In genomic region chr16:89537349-89537748, GRCm38 (mm10) we compare ENCODE assay signal across 23 mouse cellular contexts. TPM values are rescaled to one million over a fixed set of nuclear protein-coding genes. Genes with fewer than 3 reads are reported as not detected.
DNase-seq lines count a peak whose midpoint lies in the region; ATAC-seq and TF ChIP-seq lines count a peak whose summit lies in the region.
"Had no signal": no experiment of that assay in that cellular context is flagged by ENCODE, and none has a peak within 500 bp of the region (broad histone marks: within the 10 kb centered on the region; RNA-seq: fewer than 3 reads in every experiment).

No protein-coding gene starts in this region.

- 67% methylated on average over 6 of the region's 6 CpGs for WGBS in forebrain, embryonic 14.5 days
- WGBS in forebrain, embryonic 11.5 days, result 94% methylated on average over 6 of the region's 6 CpGs
- 36% methylated on average over 6 of the region's 6 CpGs for WGBS in forebrain, postnatal 0 days
- 48% methylated on average over 6 of the region's 6 CpGs for WGBS in forebrain, embryonic 15.5 days

- no peak overlapping the region for H3K4me2 ChIP-seq in forebrain, embryonic 14.5 days (ENCODE audit: low read length)
- H3K4me2 ChIP-seq in forebrain, embryonic 11.5 days (ENCODE audit: low read depth, low read length, severe bottlenecking), result no peak overlapping the region
- H3K4me2 ChIP-seq in forebrain, postnatal 0 days (ENCODE audit: low read depth), result no peak overlapping the region
- H3K4me2 ChIP-seq in forebrain, embryonic 15.5 days (replicated peaks), result no peak overlapping the region
- H3K4me2 ChIP-seq: embryonic facial prominence, embryonic 12.5 days; forebrain, embryonic 12.5 days had no signal

- H3K36me3 ChIP-seq in forebrain, embryonic 14.5 days (ENCODE audit: control insufficient read depth, insufficient read depth, low read length), result no peaks in the 10 kb centered on the region
- no peaks in the 10 kb centered on the region for H3K36me3 ChIP-seq in forebrain, embryonic 11.5 days (ENCODE audit: control insufficient read depth, insufficient read depth, low read length)
- H3K36me3 ChIP-seq in forebrain, postnatal 0 days (ENCODE audit: insufficient read depth), result no peaks in the 10 kb centered on the region
- no peaks in the 10 kb centered on the region for H3K36me3 ChIP-seq in forebrain, embryonic 15.5 days
- H3K36me3 ChIP-seq: embryonic facial prominence, embryonic 10.5 days; embryonic facial prominence, embryonic 12.5 days; forebrain, embryonic 12.5 days; G1E had no signal

- no peak for ATAC-seq in forebrain, embryonic 14.5 days
- ATAC-seq in forebrain, embryonic 11.5 days (replicated peaks; ENCODE audit: low FRiP score), result no peak
- peak; percentile 50; the same call in 1 of the 2 replicates for ATAC-seq in forebrain, postnatal 0 days
- ATAC-seq in forebrain, embryonic 15.5 days (replicated peaks), result no peak
- ATAC-seq: activated CD4-positive, CD25-positive, alpha-beta regulatory T cell, adult 4 months; CD4-positive, CD25-positive, alpha-beta regulatory T cell, adult 4 months; Patski had no signal

- TF ChIP-seq CTCF in forebrain, postnatal 0 days (IDR thresholded peaks at IDR 0.05; ENCODE audit: low read depth), result no peak
- TF ChIP-seq CTCF in brain, embryonic 14.5 days (IDR thresholded peaks at IDR 0.05; ENCODE audit: borderline replicate concordance, extremely low read depth, insufficient read depth, insufficient read length), result no peak

- no peak overlapping the region for H3K27ac ChIP-seq in forebrain, embryonic 14.5 days (ENCODE audit: low read depth, low read length)
- H3K27ac ChIP-seq in forebrain, embryonic 11.5 days (ENCODE audit: low read depth, low read length), result no peak overlapping the region
- H3K27ac ChIP-seq in forebrain, postnatal 0 days (ENCODE audit: low read depth, low read length), result no peak overlapping the region
- H3K27ac ChIP-seq in forebrain, embryonic 15.5 days (replicated peaks), result no peak overlapping the region
- H3K27ac ChIP-seq: embryonic facial prominence, embryonic 10.5 days; embryonic facial prominence, embryonic 12.5 days; forebrain, embryonic 12.5 days had no signal

- peaks cover 6% of the 10 kb centered on the region; the same call in 1 of the 2 replicates for H3K4me1 ChIP-seq in forebrain, embryonic 14.5 days (ENCODE audit: control insufficient read depth, insufficient read depth, low read length)
- no peaks in the 10 kb centered on the region for H3K4me1 ChIP-seq in forebrain, embryonic 11.5 days (replicated peaks; ENCODE audit: control insufficient read depth, insufficient read depth, low read length)
- H3K4me1 ChIP-seq in forebrain, postnatal 0 days (ENCODE audit: insufficient read depth), result no peaks in the 10 kb centered on the region
- peaks cover 18% of the 10 kb centered on the region for H3K4me1 ChIP-seq in forebrain, embryonic 15.5 days
- H3K4me1 ChIP-seq: embryonic facial prominence, embryonic 10.5 days; embryonic facial prominence, embryonic 12.5 days had no signal

- no peaks in the 10 kb centered on the region for H3K27me3 ChIP-seq in forebrain, embryonic 14.5 days (replicated peaks; ENCODE audit: control insufficient read depth, insufficient read depth, low read length)
- no peaks in the 10 kb centered on the region for H3K27me3 ChIP-seq in forebrain, embryonic 11.5 days (ENCODE audit: control insufficient read depth, insufficient read depth, low read length)
- no peaks in the 10 kb centered on the region for H3K27me3 ChIP-seq in forebrain, postnatal 0 days (ENCODE audit: insufficient read depth, low read length)
- H3K27me3 ChIP-seq in forebrain, embryonic 15.5 days, result no peaks in the 10 kb centered on the region
- H3K27me3 ChIP-seq: CH12.LX; embryonic facial prominence, embryonic 12.5 days; forebrain, embryonic 12.5 days; Patski had no signal

- DNase-seq in forebrain, embryonic 14.5 days (ENCODE audit: low spot score), result peak; percentile 37
- DNase-seq in forebrain, embryonic 11.5 days (ENCODE audit: low spot score), result no peak
- DNase-seq in forebrain, postnatal 0 days, result no peak
- DNase-seq in brain, embryonic 14.5 days (ENCODE audit: low read depth), result peak; percentile 61
- DNase-seq: adrenal gland, adult 8-10 months; adrenal gland, postnatal 14 days; adrenal gland, postnatal 36 days; B cell, adult 2 months; cerebellum, adult 11 months; cerebellum, adult 18-20 months; cerebellum, adult 8-10 months; cerebellum, postnatal 25 days had no signal

- TF ChIP-seq POLR2A in brain, embryonic 14.5 days (IDR thresholded peaks at IDR 0.05; ENCODE audit: borderline replicate concordance, extremely low read depth, insufficient read depth, insufficient read length, poor library complexity, severe bottlenecking), result no peak

- H3K9ac ChIP-seq in forebrain, embryonic 14.5 days (ENCODE audit: low read length), result no peak overlapping the region
- H3K9ac ChIP-seq in forebrain, embryonic 11.5 days (ENCODE audit: low read length), result no peak overlapping the region
- H3K9ac ChIP-seq in forebrain, postnatal 0 days, result no peak overlapping the region
- no peak overlapping the region for H3K9ac ChIP-seq in forebrain, embryonic 15.5 days (replicated peaks)
- H3K9ac ChIP-seq: embryonic facial prominence, embryonic 12.5 days; forebrain, embryonic 12.5 days had no signal

- no peak overlapping the region for H3K4me3 ChIP-seq in forebrain, embryonic 14.5 days (ENCODE audit: low read depth, low read length)
- no peak overlapping the region for H3K4me3 ChIP-seq in forebrain, embryonic 11.5 days (ENCODE audit: low read depth, low read length)
- no peak overlapping the region for H3K4me3 ChIP-seq in forebrain, postnatal 0 days (ENCODE audit: low read depth, low read length)
- no peak overlapping the region for H3K4me3 ChIP-seq in forebrain, embryonic 15.5 days
- H3K4me3 ChIP-seq: embryonic facial prominence, embryonic 10.5 days; embryonic facial prominence, embryonic 12.5 days; forebrain, embryonic 12.5 days had no signal

- H3K9me3 ChIP-seq in forebrain, embryonic 14.5 days (replicated peaks; ENCODE audit: control insufficient read depth, low read length), result no peaks in the 10 kb centered on the region
- no peaks in the 10 kb centered on the region for H3K9me3 ChIP-seq in forebrain, embryonic 11.5 days (ENCODE audit: control insufficient read depth, low read length)
- H3K9me3 ChIP-seq in forebrain, postnatal 0 days (ENCODE audit: low read length), result no peaks in the 10 kb centered on the region
- no peaks in the 10 kb centered on the region for H3K9me3 ChIP-seq in forebrain, embryonic 15.5 days
- H3K9me3 ChIP-seq: embryonic facial prominence, embryonic 10.5 days; embryonic facial prominence, embryonic 12.5 days; forebrain, embryonic 12.5 days had no signal

RNA-seq across cellular contexts. Expression of gene Krtap7-1, which starts 29.2 kb away (rescaled TPM):
- polyA plus RNA-seq in forebrain, embryonic 14.5 days (2014; fragmentation: Nextera tagmentation; extraction: Ambion mirVana), result not detected in 2 replicates
- not detected in 2 replicates for polyA plus RNA-seq in forebrain, embryonic 11.5 days (2014; fragmentation: Nextera tagmentation; extraction: Ambion mirVana)
- 1.00 and 1.2 TPM in 2 replicates for total RNA-seq in forebrain, postnatal 0 days (2014; rRNA removed)
- polyA plus RNA-seq in forebrain, postnatal 0 days (2015; fragmentation: Nextera tagmentation; extraction: Ambion mirVana), result 0.27 TPM in 1 of 2 replicates, not detected in the other
- not detected in 2 replicates for polyA plus RNA-seq in forebrain, embryonic 15.5 days (2015; fragmentation: Nextera tagmentation; extraction: Ambion mirVana)
- 0.21 and 0.71 TPM in 2 replicates for polyA plus RNA-seq in brain, embryonic 14.5 days (2012; rRNA removed)
- total RNA-seq: adrenal gland, adult 18-20 months; adrenal gland, adult 8-10 months; adrenal gland, postnatal 14 days; adrenal gland, postnatal 36 days; CH12.LX; G1E had no signal
- polyA plus RNA-seq: activated CD4-positive, CD25-positive, alpha-beta regulatory T cell, adult 4 months; CD4-positive, CD25-positive, alpha-beta regulatory T cell, adult 4 months; cortical plate, adult 2 months; embryonic facial prominence, embryonic 10.5 days; embryonic facial prominence, embryonic 12.5 days; forebrain, embryonic 12.5 days; G1E; Patski had no signal

RNA-seq across cellular contexts. Expression of gene Krtap11-1, which starts 33.6 kb away (rescaled TPM):
- not detected in 2 replicates for polyA plus RNA-seq in forebrain, embryonic 14.5 days (2014; fragmentation: Nextera tagmentation; extraction: Ambion mirVana)
- polyA plus RNA-seq in forebrain, embryonic 11.5 days (2014; fragmentation: Nextera tagmentation; extraction: Ambion mirVana), result not detected in 2 replicates
- total RNA-seq in forebrain, postnatal 0 days (2014; rRNA removed), result not detected in 2 replicates
- polyA plus RNA-seq in forebrain, postnatal 0 days (2015; fragmentation: Nextera tagmentation; extraction: Ambion mirVana), result not detected in 2 replicates
- polyA plus RNA-seq in forebrain, embryonic 15.5 days (2015; fragmentation: Nextera tagmentation; extraction: Ambion mirVana), result not detected in 2 replicates
- polyA plus RNA-seq in brain, embryonic 14.5 days (2012; rRNA removed), result not detected in 2 replicates
- total RNA-seq: adrenal gland, adult 18-20 months; adrenal gland, adult 8-10 months; adrenal gland, postnatal 14 days; adrenal gland, postnatal 36 days; CH12.LX; G1E had no signal
- polyA plus RNA-seq: activated CD4-positive, CD25-positive, alpha-beta regulatory T cell, adult 4 months; CD4-positive, CD25-positive, alpha-beta regulatory T cell, adult 4 months; cortical plate, adult 2 months; embryonic facial prominence, embryonic 10.5 days; embryonic facial prominence, embryonic 12.5 days; forebrain, embryonic 12.5 days; G1E; Patski had no signal

RNA-seq across cellular contexts. Expression of gene Krtap8-1, which starts 49.6 kb away (rescaled TPM):
- polyA plus RNA-seq in forebrain, embryonic 14.5 days (2014; fragmentation: Nextera tagmentation; extraction: Ambion mirVana), result not detected in 2 replicates
- polyA plus RNA-seq in forebrain, embryonic 11.5 days (2014; fragmentation: Nextera tagmentation; extraction: Ambion mirVana), result not detected in 2 replicates
- total RNA-seq in forebrain, postnatal 0 days (2014; rRNA removed), result not detected in 2 replicates
- polyA plus RNA-seq in forebrain, postnatal 0 days (2015; fragmentation: Nextera tagmentation; extraction: Ambion mirVana), result not detected in 2 replicates
- not detected in 2 replicates for polyA plus RNA-seq in forebrain, embryonic 15.5 days (2015; fragmentation: Nextera tagmentation; extraction: Ambion mirVana)
- polyA plus RNA-seq in brain, embryonic 14.5 days (2012; rRNA removed), result not detected in 2 replicates
- total RNA-seq: adrenal gland, adult 18-20 months; adrenal gland, adult 8-10 months; adrenal gland, postnatal 14 days; adrenal gland, postnatal 36 days; CH12.LX; G1E had no signal
- polyA plus RNA-seq: activated CD4-positive, CD25-positive, alpha-beta regulatory T cell, adult 4 months; CD4-positive, CD25-positive, alpha-beta regulatory T cell, adult 4 months; cortical plate, adult 2 months; embryonic facial prominence, embryonic 10.5 days; embryonic facial prominence, embryonic 12.5 days; forebrain, embryonic 12.5 days; Patski had no signal

Comparison
In these comparisons a context has a peak if more than half of its experiments do, and no peak if none do; other contexts are left out.
1. DNase-seq: peak in forebrain, embryonic 14.5 days (single experiment) and brain, embryonic 14.5 days (single experiment); none in forebrain, embryonic 11.5 days (single experiment) and forebrain, postnatal 0 days (single experiment).